Mouse (Mus musculus) midbrain, embryonic 14.5 days (tissue): ENCODE measurements around the gene Pfkfb1. TPM values are rescaled to one million over a fixed set of nuclear protein-coding genes. Genes with fewer than 3 reads are reported as not detected.

ENCODE experiments used
- ATAC-seq: fragments of 200-750 bp; cut with Nextera tagmentation; 2 replicates; pipeline ENCODE4 v1.8.0; 2017; ENCODE audit warnings: moderate number of reproducible peaks, moderate library complexity; ENCODE audit not compliant: low FRiP score, low TSS enrichment
- DNase-seq: peaks from one replicate; pipeline ENCODE4 v3.0.0-alpha.2; 2015
- H3K27ac ChIP-seq: fragments of 300-500 bp; sonication (generic); replicated peaks from 2 replicates; pipeline ENCODE4 v1.5.1; 2014; ENCODE audit warnings: mild to moderate bottlenecking, low read depth, low read length, moderate library complexity
- H3K27me3 ChIP-seq: fragments of 300-500 bp; sonication (generic); 2 replicates; pipeline ENCODE4 v1.6.1; 2014; ENCODE audit warnings: low read length, control low read depth, mixed read lengths; ENCODE audit not compliant: control insufficient read depth, insufficient read depth
- H3K36me3 ChIP-seq: fragments of 300-500 bp; sonication (generic); 2 replicates; pipeline ENCODE4 v1.6.1; 2014; ENCODE audit warnings: low read length, control low read depth; ENCODE audit not compliant: control insufficient read depth, insufficient read depth
- H3K4me1 ChIP-seq: fragments of 300-500 bp; sonication (generic); 2 replicates; pipeline ENCODE4 v1.6.1; 2014; ENCODE audit warnings: mild to moderate bottlenecking, antibody characterized with exemption, low read length, control low read depth; ENCODE audit not compliant: control insufficient read depth, insufficient read depth
- H3K4me2 ChIP-seq: fragments of 300-500 bp; sonication (generic); 2 replicates; pipeline ENCODE4 v1.6.1; 2014; ENCODE audit warnings: mild to moderate bottlenecking, low read length, moderate library complexity
- H3K4me3 ChIP-seq: fragments of 300-500 bp; sonication (generic); replicated peaks from 2 replicates; pipeline ENCODE4 v1.5.1; 2014; ENCODE audit warnings: low read depth, low read length
- H3K9ac ChIP-seq: fragments of 300-500 bp; sonication (generic); replicated peaks from 2 replicates; pipeline ENCODE4 v1.6.1; 2014; ENCODE audit warnings: mild to moderate bottlenecking, low read length, moderate library complexity
- H3K9me3 ChIP-seq: fragments of 300-500 bp; sonication (generic); 2 replicates; pipeline ENCODE4 v1.6.1; 2016; ENCODE audit warnings: low read length, control low read depth, mixed read lengths; ENCODE audit not compliant: control insufficient read depth
- WGBS: fragments of 180-500 bp; shearing (Covaris S2); extraction: QIAGEN DNeasy Blood & Tissue Kit; methylation state at CpG from one replicate; pipeline ENCODE4 v1.1.7; 2014; 5-methylcytosine and 5-hydroxymethylcytosine counted together
- microRNA-seq: library from miRNA; unstranded; fragments of <30 nt; microRNA quantifications from one replicate; pipeline ENCODE4, GENCODE M21; 2016
- polyA plus RNA-seq: library from polyadenylated mRNA; unstranded; fragments of >200 nt; fragmentation: Nextera tagmentation; extraction: Ambion mirVana; gene quantifications from 2 replicates; pipeline ENCODE4 v1.2.1, GENCODE M21; 2014

Pfkfb1 gene
- polyA plus RNA-seq, 1 experiment from 2014 or later = 4.3 TPM

GRCm38 (mm10) chrX:150656122-150656907, 68.3 kb downstream of the Pfkfb1 start:
- Histone ChIP-seq H3K9ac (peak overlapping the region; percentile 65), H3K27me3 (no peaks in the 10 kb centered on the region), H3K27ac (peak overlapping the region; percentile 75), H3K4me3 (peak overlapping the region; percentile 54), H3K4me2 (peak overlapping the region; percentile 47), H3K4me1 (no peaks in the 10 kb centered on the region), H3K36me3 (peaks cover 35% of the 10 kb centered on the region), H3K9me3 (no peaks in the 10 kb centered on the region)
- peak; percentile 85 for DNase-seq
- ATAC-seq = peak; percentile 68
- 41% methylated on average over 31 of the region's 44 CpGs for WGBS

GRCm38 (mm10) chrX:150656908-150657796, 69.1 kb downstream of the Pfkfb1 start, which contains the start of gene Tro:
Tro (minus strand) TSS chrX:150657583.
- peak; percentile 89 for DNase-seq
- H3K4me2 ChIP-seq = peak within 1 kb of the TSS; percentile 47
- peak; percentile 93 for ATAC-seq
- peak within 1 kb of the TSS; percentile 65 for H3K9ac ChIP-seq
- 28% methylated on average over 37 of the region's 37 CpGs for WGBS
- H3K4me1 ChIP-seq = no peaks in the 10 kb centered on the region
- peaks cover 28% of the 10 kb centered on the region for H3K36me3 ChIP-seq
- no peaks in the 10 kb centered on the region for H3K9me3 ChIP-seq
- peak within 1 kb of the TSS; percentile 54 for H3K4me3 ChIP-seq
- H3K27me3 ChIP-seq = no peaks in the 10 kb centered on the region
- peak within 1 kb of the TSS; percentile 75 for H3K27ac ChIP-seq

GRCm38 (mm10) chrX:150657797-150658118, 69.7 kb downstream of the Pfkfb1 start:
- 35% methylated on average over 3 of the region's 3 CpGs for WGBS
- Histone ChIP-seq H3K4me2 (peak overlapping the region; percentile 47), H3K27ac (peak overlapping the region; percentile 75; the same call in 1 of the 2 replicates), H3K27me3 (no peaks in the 10 kb centered on the region), H3K9me3 (no peaks in the 10 kb centered on the region), H3K4me3 (peak overlapping the region; percentile 54), H3K4me1 (no peaks in the 10 kb centered on the region), H3K36me3 (peaks cover 23% of the 10 kb centered on the region), H3K9ac (no peak overlapping the region)
- DNase-seq (peak; percentile 58), ATAC-seq (peak; percentile 42)

GRCm38 (mm10) chrX:150662809-150663208, 74.8 kb downstream of the Pfkfb1 start:
- Histone ChIP-seq H3K4me2 (no peak overlapping the region), H3K36me3 (no peaks in the 10 kb centered on the region), H3K4me1 (no peaks in the 10 kb centered on the region), H3K9me3 (no peaks in the 10 kb centered on the region), H3K4me3 (no peak overlapping the region), H3K27ac (no peak overlapping the region), H3K27me3 (no peaks in the 10 kb centered on the region), H3K9ac (no peak overlapping the region)
- DNase-seq (peak; percentile 26), ATAC-seq (no peak)
- WGBS = 29% methylated on average over 4 of the region's 4 CpGs

- Histone ChIP-seq H3K9ac (no peak overlapping the region), H3K9me3 (no peaks in the 10 kb centered on the region), H3K4me1 (no peaks in the 10 kb centered on the region), H3K27ac (no peak overlapping the region), H3K27me3 (no peaks in the 10 kb centered on the region), H3K36me3 (no peaks in the 10 kb centered on the region), H3K4me3 (no peak overlapping the region), H3K4me2 (no peak overlapping the region)
- WGBS = 41% methylated on average over 1 of the region's 1 CpGs
- no peak for DNase-seq
- ATAC-seq = no peak
Measured at GRCm38 (mm10) chrX:150677505-150677904, 89.5 kb downstream of the Pfkfb1 start.

Small RNA genes lying within 50 kb of the gene (microRNA-seq; reads per million reads assigned to microRNA genes)
- gene Mir3620 = not detected

Other genes with a start within 250 kb of the Pfkfb1 start
- gene Tmem29, start 129.1 kb upstream of the Pfkfb1 start, polyA plus RNA-seq = 75.1 and 82.5 TPM in 2 replicates
- gene Alas2, start 40.9 kb upstream of the Pfkfb1 start, polyA plus RNA-seq = 16.5 and 25.4 TPM in 2 replicates
- 18.6 and 19.8 TPM in 2 replicates for gene Apex2, start 1.6 kb downstream of the Pfkfb1 start, polyA plus RNA-seq
- 100 and 104 TPM in 2 replicates for gene Tro, start 69.4 kb downstream of the Pfkfb1 start, polyA plus RNA-seq
- gene Maged2, start 226.1 kb downstream of the Pfkfb1 start, polyA plus RNA-seq = 399 and 415 TPM in 2 replicates